Mouse (Mus musculus): ENCODE measurements around the gene Lama2. TPM values are rescaled to one million over a fixed set of nuclear protein-coding genes. Genes with fewer than 3 reads are reported as not detected.

Gene Lama2
- polyA plus RNA-seq, 1 experiment from 2014 or later = 5.8 TPM

DNA sequence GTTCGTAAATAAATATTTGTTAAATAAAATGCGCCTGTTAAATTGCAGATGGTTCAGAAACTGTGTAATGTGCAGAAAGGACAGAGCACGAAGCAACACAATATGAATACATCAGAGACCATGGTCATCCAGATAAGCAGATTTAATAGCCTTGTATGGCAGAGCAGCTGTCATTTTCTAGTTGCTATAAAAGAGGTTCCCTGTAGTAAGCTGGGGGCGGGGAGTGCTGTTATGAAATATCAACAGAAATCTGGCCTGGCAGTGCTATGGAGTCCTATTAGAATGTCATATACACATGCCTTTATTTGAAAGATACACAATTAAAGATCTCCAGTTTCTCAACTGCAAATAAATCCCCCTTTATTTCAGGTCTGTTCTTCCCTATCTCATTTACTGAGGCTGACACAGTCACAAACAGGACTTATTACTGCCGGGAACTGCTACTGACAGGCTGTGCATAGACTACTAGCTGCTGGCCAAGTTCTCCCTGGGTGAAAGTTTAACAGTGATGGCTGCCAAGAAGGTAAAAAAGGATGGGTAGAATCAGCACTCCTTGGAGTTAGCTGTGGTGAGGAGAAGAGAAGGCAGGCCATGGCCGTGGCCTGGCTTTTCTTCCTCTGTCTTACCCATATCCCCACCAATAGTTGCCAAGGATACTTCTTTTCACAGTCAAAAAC, 396.8 kb downstream of the Lama2 start:
- H3K9ac ChIP-seq (ENCODE audit: low read depth, low read length) = no peak overlapping the region
- no peaks in the 10 kb centered on the region for H3K36me3 ChIP-seq (ENCODE audit: control insufficient read depth, insufficient read depth, low read length)
- H3K4me1 ChIP-seq (ENCODE audit: control insufficient read depth, insufficient read depth, low read depth, low read length) = peaks cover 3% of the 10 kb centered on the region; the same call in 1 of the 2 replicates
- H3K27me3 ChIP-seq (replicated peaks; ENCODE audit: control insufficient read depth, insufficient read depth, low read length) = no peaks in the 10 kb centered on the region
- no peak overlapping the region for H3K4me2 ChIP-seq (ENCODE audit: low read length)
- ATAC-seq = peak; percentile 88
- H3K4me3 ChIP-seq (ENCODE audit: low read length) = no peak overlapping the region
- H3K27ac ChIP-seq (ENCODE audit: low read depth, low read length) = no peak overlapping the region
- WGBS = 67% methylated on average over 6 of the region's 6 CpGs
- no peaks in the 10 kb centered on the region for H3K9me3 ChIP-seq (ENCODE audit: control insufficient read depth, low read length)

DNA sequence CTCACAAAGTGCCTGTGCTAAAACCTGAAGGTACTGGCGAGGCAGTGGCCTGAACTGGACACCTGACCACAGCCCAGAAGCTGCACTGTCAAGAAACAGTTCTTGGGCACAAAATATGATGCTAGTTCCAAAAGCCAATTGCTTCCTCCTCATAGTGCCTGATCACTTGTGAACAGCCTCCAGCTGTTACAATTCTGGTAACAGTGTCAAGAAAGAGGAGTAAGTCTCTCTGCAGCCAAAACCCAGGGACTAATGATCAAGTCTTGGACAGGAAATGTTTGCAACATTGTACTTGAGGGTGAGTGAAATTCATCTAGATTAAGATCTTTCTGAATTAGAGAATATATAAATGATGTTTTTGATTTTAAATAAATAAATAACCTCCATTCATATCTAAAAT, 399.9 kb downstream of the Lama2 start:
- Histone ChIP-seq H3K4me2 (ENCODE audit: low read length) (no peak overlapping the region), H3K4me1 (ENCODE audit: control insufficient read depth, insufficient read depth, low read depth, low read length) (peaks cover 3% of the 10 kb centered on the region; the same call in 1 of the 2 replicates), H3K9me3 (ENCODE audit: control insufficient read depth, low read length) (no peaks in the 10 kb centered on the region), H3K36me3 (ENCODE audit: control insufficient read depth, insufficient read depth, low read length) (no peaks in the 10 kb centered on the region), H3K27me3 (replicated peaks; ENCODE audit: control insufficient read depth, insufficient read depth, low read length) (no peaks in the 10 kb centered on the region), H3K27ac (ENCODE audit: low read depth, low read length) (no peak overlapping the region), H3K9ac (ENCODE audit: low read depth, low read length) (no peak overlapping the region), H3K4me3 (ENCODE audit: low read length) (no peak overlapping the region)
- no peak for ATAC-seq
- WGBS = 79% methylated on average over 1 of the region's 1 CpGs

DNA sequence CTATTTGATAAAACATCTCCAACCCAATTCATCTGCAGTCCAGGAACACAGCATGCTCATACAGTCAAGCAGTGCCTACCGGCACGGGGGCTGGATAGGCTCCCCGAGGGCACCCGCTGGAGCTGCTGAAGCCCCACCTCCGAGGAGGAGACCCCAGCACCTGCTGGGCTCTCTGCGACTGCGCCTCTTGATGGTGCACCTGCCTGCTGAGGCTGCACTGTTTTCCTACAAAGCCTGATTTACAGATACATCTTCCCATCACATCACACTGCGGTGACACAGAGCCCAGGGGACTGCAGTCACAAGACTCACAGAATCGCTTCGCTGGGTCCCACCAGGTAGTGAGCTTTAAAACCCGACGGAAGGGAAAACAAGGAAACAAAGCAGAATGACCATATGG, 412.2 kb downstream of the Lama2 start:
- Histone ChIP-seq H3K4me1 (ENCODE audit: control insufficient read depth, insufficient read depth, low read depth, low read length) (no peaks in the 10 kb centered on the region), H3K27me3 (replicated peaks; ENCODE audit: control insufficient read depth, insufficient read depth, low read length) (no peaks in the 10 kb centered on the region), H3K27ac (ENCODE audit: low read depth, low read length) (no peak overlapping the region), H3K4me3 (ENCODE audit: low read length) (no peak overlapping the region), H3K9me3 (ENCODE audit: control insufficient read depth, low read length) (no peaks in the 10 kb centered on the region), H3K4me2 (ENCODE audit: low read length) (peak overlapping the region; percentile 19), H3K36me3 (ENCODE audit: control insufficient read depth, insufficient read depth, low read length) (no peaks in the 10 kb centered on the region), H3K9ac (ENCODE audit: low read depth, low read length) (no peak overlapping the region)
- WGBS = 18% methylated on average over 12 of the region's 12 CpGs
- no peak for ATAC-seq

DNA sequence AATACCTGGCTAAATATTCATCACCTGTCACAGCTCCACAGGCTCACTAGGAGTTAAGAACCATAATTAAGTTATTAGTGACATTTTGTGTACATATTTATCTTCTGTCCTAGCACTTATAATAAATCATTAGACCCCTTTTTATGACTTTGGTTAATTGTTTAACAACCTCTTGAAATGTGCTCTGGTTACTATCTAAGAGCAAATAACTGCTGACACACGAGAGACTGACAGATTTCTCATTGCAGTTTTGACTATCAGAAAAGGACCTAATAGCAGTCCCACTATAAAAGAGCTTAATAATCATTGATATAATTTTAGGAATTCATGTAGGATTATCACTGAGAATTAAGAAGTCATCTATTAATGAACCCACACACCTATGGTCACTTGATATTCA, 421.1 kb downstream of the Lama2 start:
- no peak for ATAC-seq
- Histone ChIP-seq H3K4me2 (ENCODE audit: low read length) (no peak overlapping the region), H3K9ac (ENCODE audit: low read depth, low read length) (no peak overlapping the region), H3K9me3 (ENCODE audit: control insufficient read depth, low read length) (no peaks in the 10 kb centered on the region), H3K36me3 (ENCODE audit: control insufficient read depth, insufficient read depth, low read length) (no peaks in the 10 kb centered on the region), H3K27ac (ENCODE audit: low read depth, low read length) (no peak overlapping the region), H3K4me3 (ENCODE audit: low read length) (no peak overlapping the region), H3K4me1 (ENCODE audit: control insufficient read depth, insufficient read depth, low read depth, low read length) (no peaks in the 10 kb centered on the region), H3K27me3 (replicated peaks; ENCODE audit: control insufficient read depth, insufficient read depth, low read length) (no peaks in the 10 kb centered on the region)
- WGBS = 75% methylated on average over 1 of the region's 1 CpGs

DNA sequence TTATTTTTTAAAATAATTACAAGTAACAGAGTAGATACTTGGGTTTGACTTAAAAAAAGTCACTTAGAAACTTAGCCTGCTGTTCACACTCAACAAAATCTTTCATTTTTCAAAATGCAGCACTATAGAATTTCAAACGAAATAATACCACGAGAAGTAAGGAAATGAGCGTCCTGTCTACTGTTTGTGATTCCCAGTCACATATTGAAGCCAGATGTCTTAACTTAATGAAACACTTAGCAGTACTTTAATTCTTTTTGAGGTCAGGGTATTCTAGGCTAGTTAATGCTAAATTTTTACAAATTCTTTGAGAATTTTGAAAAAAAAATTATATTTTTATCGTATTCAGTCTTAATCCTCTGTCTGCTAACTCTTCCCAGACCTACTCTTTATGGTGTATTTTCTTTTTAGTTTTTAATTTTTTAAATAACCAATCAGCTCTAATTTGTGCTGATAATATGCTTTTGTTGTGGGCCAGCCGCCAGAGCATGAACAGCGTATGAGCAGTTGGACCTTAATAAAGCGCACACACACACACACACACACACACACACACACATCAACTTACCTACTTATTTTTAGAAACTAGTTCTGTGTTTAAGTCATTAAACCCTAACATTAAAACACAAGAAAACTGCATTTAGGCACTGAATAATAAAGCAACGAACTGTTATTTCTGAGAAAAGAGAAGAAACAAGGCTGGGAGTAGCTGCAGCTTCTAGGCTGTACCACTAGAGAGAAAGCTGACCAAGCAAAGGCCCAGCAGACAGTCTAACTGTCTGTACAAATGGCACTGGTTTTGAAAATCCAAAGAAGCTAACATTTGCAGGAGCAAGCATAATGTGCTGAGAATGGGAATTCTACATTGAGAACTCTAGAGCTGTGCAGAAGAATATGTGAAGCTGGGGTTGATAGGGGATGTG, 425.3 kb downstream of the Lama2 start:
- Histone ChIP-seq H3K9ac (ENCODE audit: low read depth, low read length) (no peak overlapping the region), H3K4me2 (ENCODE audit: low read length) (no peak overlapping the region), H3K4me3 (ENCODE audit: low read length) (no peak overlapping the region), H3K9me3 (ENCODE audit: control insufficient read depth, low read length) (no peaks in the 10 kb centered on the region), H3K27me3 (replicated peaks; ENCODE audit: control insufficient read depth, insufficient read depth, low read length) (no peaks in the 10 kb centered on the region), H3K36me3 (ENCODE audit: control insufficient read depth, insufficient read depth, low read length) (no peaks in the 10 kb centered on the region), H3K4me1 (ENCODE audit: control insufficient read depth, insufficient read depth, low read depth, low read length) (no peaks in the 10 kb centered on the region), H3K27ac (ENCODE audit: low read depth, low read length) (no peak overlapping the region)
- no peak for ATAC-seq
- WGBS = 86% methylated on average over 8 of the region's 8 CpGs

DNA sequence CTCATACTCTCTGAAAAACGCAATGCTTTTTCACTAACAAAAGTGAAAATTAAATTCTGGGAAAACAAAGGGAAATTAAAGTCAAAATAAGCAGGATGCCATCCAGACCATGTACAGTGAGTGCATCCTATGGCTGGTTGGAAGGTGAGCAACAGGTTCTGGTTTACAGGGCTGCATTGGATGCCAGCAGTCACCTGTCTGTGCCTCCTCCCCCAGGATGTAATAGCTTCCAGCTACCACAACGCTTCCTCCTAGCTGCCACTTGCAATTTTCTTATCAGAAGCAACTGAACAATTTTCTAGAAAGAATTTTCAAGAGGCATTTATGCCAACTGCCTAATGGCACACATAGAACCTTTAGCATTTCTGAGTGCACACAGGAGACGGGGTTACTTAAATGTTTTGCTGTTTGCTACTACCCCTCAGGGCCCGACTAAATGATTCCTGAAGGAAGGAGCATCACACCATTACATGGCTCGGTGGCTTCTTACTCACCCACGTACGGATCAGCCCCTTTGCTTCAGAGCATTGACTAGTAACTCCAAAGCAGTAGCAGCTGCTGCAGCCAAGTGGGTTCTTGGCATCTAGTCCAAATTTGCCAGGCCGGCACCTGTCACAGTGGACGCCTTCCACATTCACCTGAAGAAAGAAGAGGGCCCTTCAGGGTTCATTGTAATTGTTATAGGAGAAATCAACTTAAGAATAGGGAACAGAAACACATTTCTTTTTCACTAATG, 430.8 kb downstream of the Lama2 start:
- peak; percentile 27; the same call in 1 of the 2 replicates for ATAC-seq
- no peak overlapping the region for H3K4me3 ChIP-seq (ENCODE audit: low read length)
- H3K36me3 ChIP-seq (ENCODE audit: control insufficient read depth, insufficient read depth, low read length) = no peaks in the 10 kb centered on the region
- no peaks in the 10 kb centered on the region for H3K4me1 ChIP-seq (ENCODE audit: control insufficient read depth, insufficient read depth, low read depth, low read length)
- H3K4me2 ChIP-seq (ENCODE audit: low read length) = no peak overlapping the region
- H3K9ac ChIP-seq (ENCODE audit: low read depth, low read length) = no peak overlapping the region
- H3K9me3 ChIP-seq (ENCODE audit: control insufficient read depth, low read length) = no peaks in the 10 kb centered on the region
- H3K27me3 ChIP-seq (replicated peaks; ENCODE audit: control insufficient read depth, insufficient read depth, low read length) = no peaks in the 10 kb centered on the region; the same call in 1 of the 2 replicates
- no peak overlapping the region for H3K27ac ChIP-seq (ENCODE audit: low read depth, low read length)
- 79% methylated on average over 9 of the region's 9 CpGs for WGBS

DNA sequence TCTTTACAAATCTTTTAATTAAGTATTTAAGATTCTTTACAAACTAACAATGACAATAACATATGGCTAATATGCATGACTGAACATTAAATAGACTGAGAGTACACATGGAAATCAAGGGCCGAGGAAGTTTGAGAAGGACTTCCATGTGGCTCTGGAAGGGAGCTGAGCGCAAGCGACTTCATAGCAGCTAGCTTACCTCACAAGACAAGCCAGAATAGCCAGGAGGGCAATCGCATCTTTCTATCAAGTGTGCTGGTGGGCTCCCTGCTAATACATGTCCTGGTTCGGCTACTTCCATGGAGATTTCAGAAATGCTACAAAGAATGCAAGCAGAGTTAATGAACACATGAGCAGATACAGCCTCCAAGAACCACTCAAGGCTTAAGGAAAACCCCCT, 435.4 kb downstream of the Lama2 start:
- Histone ChIP-seq H3K36me3 (ENCODE audit: control insufficient read depth, insufficient read depth, low read length) (no peaks in the 10 kb centered on the region), H3K4me3 (ENCODE audit: low read length) (no peak overlapping the region), H3K27ac (ENCODE audit: low read depth, low read length) (no peak overlapping the region), H3K9ac (ENCODE audit: low read depth, low read length) (no peak overlapping the region), H3K27me3 (replicated peaks; ENCODE audit: control insufficient read depth, insufficient read depth, low read length) (no peaks in the 10 kb centered on the region; the same call in 1 of the 2 replicates), H3K4me1 (ENCODE audit: control insufficient read depth, insufficient read depth, low read depth, low read length) (no peaks in the 10 kb centered on the region), H3K4me2 (ENCODE audit: low read length) (no peak overlapping the region), H3K9me3 (ENCODE audit: control insufficient read depth, low read length) (no peaks in the 10 kb centered on the region)
- ATAC-seq = no peak
- 58% methylated on average over 5 of the region's 5 CpGs for WGBS

DNA sequence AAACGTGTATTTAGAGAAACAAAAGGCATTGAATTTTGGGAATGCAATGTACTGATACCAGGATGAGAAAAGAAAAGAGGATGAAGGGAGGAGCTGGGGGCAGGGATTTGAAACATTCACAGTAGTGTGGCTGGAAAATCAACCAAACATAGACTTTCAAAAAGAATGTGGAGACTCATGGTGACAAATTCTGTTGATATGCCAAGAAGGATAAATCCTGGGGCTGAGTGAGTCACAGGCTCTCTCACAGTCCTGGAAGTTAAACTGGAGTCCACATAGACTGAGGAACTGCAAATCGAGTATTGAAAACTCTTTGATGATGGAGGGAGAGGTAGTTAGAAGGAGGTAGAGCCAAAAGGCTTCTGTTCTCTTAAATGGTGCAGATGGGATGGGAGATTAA, 445.3 kb downstream of the Lama2 start:
- Histone ChIP-seq H3K4me3 (ENCODE audit: low read length) (no peak overlapping the region), H3K4me1 (ENCODE audit: control insufficient read depth, insufficient read depth, low read depth, low read length) (no peaks in the 10 kb centered on the region), H3K36me3 (ENCODE audit: control insufficient read depth, insufficient read depth, low read length) (no peaks in the 10 kb centered on the region), H3K9ac (ENCODE audit: low read depth, low read length) (no peak overlapping the region), H3K27me3 (replicated peaks; ENCODE audit: control insufficient read depth, insufficient read depth, low read length) (no peaks in the 10 kb centered on the region), H3K27ac (ENCODE audit: low read depth, low read length) (no peak overlapping the region), H3K4me2 (ENCODE audit: low read length) (no peak overlapping the region), H3K9me3 (ENCODE audit: control insufficient read depth, low read length) (no peaks in the 10 kb centered on the region)
- no peak for ATAC-seq
- 72% methylated on average over 2 of the region's 2 CpGs for WGBS

DNA sequence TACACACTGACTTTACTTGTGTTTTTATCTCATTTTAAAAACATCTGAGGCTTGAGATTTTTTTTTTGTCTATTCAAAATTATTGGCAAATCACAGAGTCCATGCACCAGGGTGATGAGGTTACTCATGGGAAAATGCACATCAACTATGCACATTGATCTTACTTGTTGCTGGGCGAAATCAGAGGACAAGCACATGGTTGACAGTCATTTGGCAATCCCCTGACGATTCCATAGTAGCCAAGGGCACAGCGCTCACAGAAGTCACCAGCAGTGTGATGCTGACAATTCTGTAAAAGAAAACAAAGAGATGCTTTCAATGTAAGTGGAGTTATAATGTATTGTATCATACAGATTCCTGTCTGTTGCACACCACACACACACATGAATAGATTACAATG, 454.8 kb downstream of the Lama2 start:
- H3K36me3 ChIP-seq (ENCODE audit: control insufficient read depth, insufficient read depth, low read length) = no peaks in the 10 kb centered on the region
- H3K4me1 ChIP-seq (ENCODE audit: control insufficient read depth, insufficient read depth, low read depth, low read length) = no peaks in the 10 kb centered on the region
- no peak overlapping the region for H3K4me2 ChIP-seq (ENCODE audit: low read length)
- no peak overlapping the region for H3K9ac ChIP-seq (ENCODE audit: low read depth, low read length)
- no peak overlapping the region for H3K4me3 ChIP-seq (ENCODE audit: low read length)
- peak; percentile 56; the same call in 1 of the 2 replicates for ATAC-seq
- no peaks in the 10 kb centered on the region for H3K9me3 ChIP-seq (ENCODE audit: control insufficient read depth, low read length)
- no peak overlapping the region for H3K27ac ChIP-seq (ENCODE audit: low read depth, low read length)
- no peaks in the 10 kb centered on the region for H3K27me3 ChIP-seq (replicated peaks; ENCODE audit: control insufficient read depth, insufficient read depth, low read length)
- 52% methylated on average over 3 of the region's 3 CpGs for WGBS

All from hindbrain, embryonic 16.5 days (tissue).